Mouse (Mus musculus) heart, embryonic 15.5 days (tissue): ENCODE results near the gene Sept10. TPM values are rescaled to one million over a fixed set of nuclear protein-coding genes. Genes with fewer than 3 reads are reported as not detected.

Source experiments
- ATAC-seq: fragments of 200-750 bp; cut with Nextera tagmentation; replicated peaks from 2 replicates; pipeline ENCODE4 v1.8.0; 2017; ENCODE audit warnings: low read depth, moderate TSS enrichment; ENCODE audit not compliant: insufficient number of reproducible peaks, insufficient read depth, low FRiP score
- H3K27ac ChIP-seq: fragments of 300-500 bp; sonication (generic); 2 replicates; pipeline ENCODE4 v1.5.1; 2015; ENCODE audit warnings: mild to moderate bottlenecking, inconsistent platforms
- H3K27me3 ChIP-seq: fragments of 300-500 bp; sonication (generic); 2 replicates; pipeline ENCODE4 v1.6.1; 2015; ENCODE audit warnings: inconsistent platforms
- H3K36me3 ChIP-seq: fragments of 300-500 bp; sonication (generic); 2 replicates; pipeline ENCODE4 v1.6.1; 2015; ENCODE audit warnings: mild to moderate bottlenecking, inconsistent platforms
- H3K4me1 ChIP-seq: fragments of 300-500 bp; sonication (generic); replicated peaks from 2 replicates; pipeline ENCODE4 v1.6.1; 2015; ENCODE audit warnings: inconsistent platforms
- H3K4me2 ChIP-seq: fragments of 300-500 bp; sonication (generic); 2 replicates; pipeline ENCODE4 v1.6.1; 2015; ENCODE audit warnings: inconsistent platforms, mild to moderate bottlenecking, moderate library complexity
- H3K4me3 ChIP-seq: fragments of 300-500 bp; sonication (generic); 2 replicates; pipeline ENCODE4 v1.5.1; 2015; ENCODE audit warnings: mild to moderate bottlenecking, inconsistent platforms
- H3K9ac ChIP-seq: fragments of 300-500 bp; sonication (generic); 2 replicates; pipeline ENCODE4 v1.6.1; 2015; ENCODE audit warnings: mild to moderate bottlenecking, inconsistent platforms
- H3K9me3 ChIP-seq: fragments of 300-500 bp; sonication (generic); replicated peaks from 2 replicates; pipeline ENCODE4 v1.6.1; 2016; ENCODE audit warnings: inconsistent platforms
- WGBS: fragments of 180-500 bp; shearing (Covaris S2); methylation state at CpG from one replicate; pipeline ENCODE4 v1.1.7; 2015; ENCODE audit warnings: mixed read lengths; 5-methylcytosine and 5-hydroxymethylcytosine counted together
- polyA plus RNA-seq: library from polyadenylated mRNA; unstranded; fragments of >200 nt; fragmentation: Nextera tagmentation; extraction: Ambion mirVana; gene quantifications from 2 replicates; pipeline ENCODE4 v1.2.1, GENCODE M21; 2015

The Sept10 gene
- polyA plus RNA-seq, 1 experiment from 2014 or later, result 38.2 TPM

DNA sequence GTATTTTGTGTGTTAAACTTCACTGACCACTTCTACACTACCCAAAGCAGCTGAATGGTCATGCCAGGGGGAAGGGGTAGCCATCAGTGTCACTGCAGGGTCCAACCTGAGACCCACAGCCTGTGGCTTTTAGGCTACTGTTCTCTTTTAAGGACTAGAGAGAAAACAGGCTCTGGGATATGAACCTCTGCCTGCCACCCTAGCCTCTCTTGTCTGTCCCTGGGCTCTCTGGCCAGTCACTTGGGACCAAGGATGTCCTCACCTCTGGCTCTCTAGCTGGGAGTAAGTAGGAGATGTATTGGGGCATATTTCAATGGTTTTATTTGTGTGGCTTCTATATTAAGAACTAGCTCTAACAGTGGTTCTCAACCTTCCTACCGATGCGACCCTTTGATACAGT, 101.8 kb downstream of the Sept10 start:
- no peak overlapping the region for H3K9ac ChIP-seq
- no peaks in the 10 kb centered on the region for H3K9me3 ChIP-seq
- no peak for ATAC-seq
- H3K4me2 ChIP-seq, result no peak overlapping the region
- H3K27me3 ChIP-seq, result no peaks in the 10 kb centered on the region
- WGBS, result 83% methylated on average over 2 of the region's 2 CpGs
- H3K36me3 ChIP-seq, result no peaks in the 10 kb centered on the region
- H3K4me1 ChIP-seq, result 0 out of 2 replicates have a peak, but pooled peaks cover 4% of the 10 kb centered on the region
- no peak overlapping the region for H3K27ac ChIP-seq
- no peak overlapping the region for H3K4me3 ChIP-seq

DNA sequence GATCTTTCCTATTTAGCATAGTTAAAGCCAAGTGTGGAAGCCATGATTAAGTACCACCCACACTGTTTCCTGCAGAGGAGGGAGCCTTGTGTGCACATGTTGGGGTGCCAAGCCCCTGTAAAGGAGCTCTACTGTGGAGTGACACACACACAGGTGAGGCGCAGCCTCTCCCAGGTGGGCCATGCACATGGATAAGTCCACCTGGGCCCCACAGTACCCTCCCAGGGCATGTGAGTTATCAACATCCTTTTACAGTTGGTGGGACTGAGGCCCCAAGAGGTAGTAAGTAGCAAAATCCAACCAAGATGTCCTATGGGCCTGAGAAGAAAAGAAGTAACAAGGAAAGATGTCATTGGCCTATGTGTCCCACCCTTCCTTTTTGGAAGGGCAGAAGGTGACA, 102.6 kb downstream of the Sept10 start:
- no peaks in the 10 kb centered on the region for H3K9me3 ChIP-seq
- H3K4me2 ChIP-seq, result no peak overlapping the region
- ATAC-seq, result no peak
- no peak overlapping the region for H3K9ac ChIP-seq
- 0 out of 2 replicates have a peak, but pooled peaks cover 7% of the 10 kb centered on the region for H3K4me1 ChIP-seq
- no peaks in the 10 kb centered on the region for H3K27me3 ChIP-seq
- no peak overlapping the region for H3K27ac ChIP-seq
- WGBS, result 100% methylated on average over 1 of the region's 1 CpGs
- H3K36me3 ChIP-seq, result no peaks in the 10 kb centered on the region
- H3K4me3 ChIP-seq, result no peak overlapping the region

DNA sequence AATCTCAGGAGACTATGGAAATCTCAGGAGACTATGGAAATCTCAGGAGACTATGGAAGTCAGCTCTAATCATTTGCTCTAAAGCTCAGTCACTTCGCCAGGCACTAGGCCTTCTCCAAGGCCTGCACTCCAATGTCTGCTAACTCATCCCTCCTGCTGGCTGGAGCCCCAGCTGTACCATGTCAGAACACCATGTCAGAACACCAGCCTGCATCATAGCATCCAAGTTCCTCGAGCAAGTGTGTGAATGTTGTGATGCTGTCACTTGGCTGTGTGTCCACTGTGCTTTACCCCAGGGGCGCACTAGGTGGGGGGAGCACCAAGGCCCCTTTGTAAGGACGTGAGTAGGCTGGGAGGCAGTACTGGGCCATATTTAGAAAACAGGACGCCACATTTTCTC, 104.1 kb downstream of the Sept10 start:
- Histone ChIP-seq H3K27ac (no peak overlapping the region), H3K4me3 (no peak overlapping the region), H3K9me3 (no peaks in the 10 kb centered on the region), H3K9ac (no peak overlapping the region), H3K27me3 (no peaks in the 10 kb centered on the region), H3K36me3 (no peaks in the 10 kb centered on the region), H3K4me2 (no peak overlapping the region), H3K4me1 (0 out of 2 replicates have a peak, but pooled peaks cover 7% of the 10 kb centered on the region)
- WGBS, result 60% methylated on average over 5 of the region's 5 CpGs
- no peak for ATAC-seq

DNA sequence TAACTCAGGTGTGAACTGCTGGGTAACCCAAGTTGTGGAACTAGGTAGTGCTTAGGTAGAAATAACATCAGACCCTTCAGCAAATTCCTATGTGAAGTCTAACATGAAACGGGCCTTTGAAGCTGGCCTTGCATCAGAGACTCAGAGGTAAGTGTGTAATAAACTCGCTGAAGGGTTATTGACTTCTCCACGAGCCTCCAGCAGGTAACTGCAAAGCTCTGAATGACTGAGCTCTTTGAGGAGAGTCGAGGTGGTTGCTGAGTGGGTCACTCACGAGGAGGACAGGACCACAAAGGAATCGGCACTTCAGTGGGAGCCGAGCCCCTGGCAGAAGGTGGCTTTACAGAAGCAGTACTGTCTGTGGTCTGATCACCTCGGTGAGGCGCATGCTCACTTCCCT, 105.3 kb downstream of the Sept10 start:
- 0 out of 2 replicates have a peak, but pooled peaks cover 7% of the 10 kb centered on the region for H3K4me1 ChIP-seq
- no peaks in the 10 kb centered on the region for H3K36me3 ChIP-seq
- H3K9ac ChIP-seq, result no peak overlapping the region
- no peak overlapping the region for H3K27ac ChIP-seq
- WGBS, result 75% methylated on average over 9 of the region's 9 CpGs
- no peak for ATAC-seq
- no peak overlapping the region for H3K4me2 ChIP-seq
- no peak overlapping the region for H3K4me3 ChIP-seq
- H3K27me3 ChIP-seq, result no peaks in the 10 kb centered on the region
- H3K9me3 ChIP-seq, result no peaks in the 10 kb centered on the region

DNA sequence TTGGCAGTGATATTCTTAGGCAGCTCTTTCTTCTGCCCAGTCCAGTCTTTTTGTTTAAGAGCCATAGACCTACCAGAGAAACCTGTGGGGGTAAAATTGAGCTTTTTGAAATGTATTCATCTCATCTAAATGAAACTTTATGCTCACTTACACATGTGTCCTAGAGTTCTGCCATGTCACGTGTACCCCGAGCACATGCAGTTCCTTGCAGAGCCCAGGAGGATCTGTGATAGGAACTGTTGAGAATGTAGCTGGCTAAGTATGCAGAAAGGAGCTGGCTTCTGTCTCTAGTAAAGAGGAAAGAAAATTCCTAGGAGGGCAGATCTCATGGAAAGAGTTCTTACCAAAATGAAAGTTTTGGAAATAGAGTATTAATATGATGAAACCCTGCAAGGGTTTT, 106.0 kb downstream of the Sept10 start:
- no peaks in the 10 kb centered on the region for H3K36me3 ChIP-seq
- H3K9ac ChIP-seq, result no peak overlapping the region
- no peaks in the 10 kb centered on the region for H3K27me3 ChIP-seq
- H3K4me2 ChIP-seq, result no peak overlapping the region
- no peaks in the 10 kb centered on the region for H3K9me3 ChIP-seq
- H3K4me3 ChIP-seq, result no peak overlapping the region
- WGBS, result 82% methylated on average over 2 of the region's 2 CpGs
- ATAC-seq, result no peak
- 0 out of 2 replicates have a peak, but pooled peaks cover 7% of the 10 kb centered on the region for H3K4me1 ChIP-seq
- no peak overlapping the region for H3K27ac ChIP-seq

DNA sequence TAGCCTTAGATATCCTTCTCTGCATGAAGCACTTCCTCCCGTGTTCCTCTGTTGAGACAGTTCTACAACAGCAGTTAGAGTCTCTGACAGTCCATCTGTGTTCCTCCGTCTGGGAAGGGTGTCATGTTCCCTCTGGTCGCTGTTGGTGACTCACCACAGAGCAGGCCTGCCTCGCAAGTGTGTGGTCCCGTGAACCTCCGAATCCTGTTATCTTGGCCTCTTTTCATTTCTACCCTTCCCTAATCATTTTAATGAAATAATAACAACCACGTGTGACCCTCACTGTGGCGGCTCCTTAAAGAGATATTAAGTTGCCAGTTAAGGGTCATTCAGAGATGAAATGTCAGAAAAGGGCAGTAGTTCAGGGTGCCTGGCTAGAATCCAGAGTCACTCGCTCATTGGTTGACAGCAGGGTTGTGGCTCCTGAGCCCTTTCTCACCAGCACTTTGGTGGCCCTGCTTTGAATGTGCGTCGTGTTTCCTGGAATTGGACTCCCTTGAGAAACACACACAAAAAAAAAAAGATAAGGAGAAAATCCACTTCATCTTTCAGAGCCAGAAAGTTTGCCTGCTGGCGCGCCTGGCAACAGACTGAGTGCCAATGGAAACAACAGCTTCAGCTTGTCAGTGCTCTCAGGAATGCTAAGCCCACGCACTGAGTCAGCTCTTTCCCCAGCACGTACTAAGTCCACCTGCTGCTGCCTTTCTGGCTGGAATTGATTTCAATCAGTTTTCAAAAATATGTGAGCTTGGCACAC, 106.9 kb downstream of the Sept10 start:
- Histone ChIP-seq H3K27ac (no peak overlapping the region), H3K36me3 (no peaks in the 10 kb centered on the region), H3K9ac (no peak overlapping the region), H3K4me3 (no peak overlapping the region), H3K4me2 (peak overlapping the region; percentile 23), H3K9me3 (no peaks in the 10 kb centered on the region), H3K27me3 (no peaks in the 10 kb centered on the region), H3K4me1 (0 out of 2 replicates have a peak, but pooled peaks cover 7% of the 10 kb centered on the region)
- 0 out of 2 replicates have a peak, but pooled peaks have one; percentile 13 for ATAC-seq
- 18% methylated on average over 15 of the region's 15 CpGs for WGBS

DNA sequence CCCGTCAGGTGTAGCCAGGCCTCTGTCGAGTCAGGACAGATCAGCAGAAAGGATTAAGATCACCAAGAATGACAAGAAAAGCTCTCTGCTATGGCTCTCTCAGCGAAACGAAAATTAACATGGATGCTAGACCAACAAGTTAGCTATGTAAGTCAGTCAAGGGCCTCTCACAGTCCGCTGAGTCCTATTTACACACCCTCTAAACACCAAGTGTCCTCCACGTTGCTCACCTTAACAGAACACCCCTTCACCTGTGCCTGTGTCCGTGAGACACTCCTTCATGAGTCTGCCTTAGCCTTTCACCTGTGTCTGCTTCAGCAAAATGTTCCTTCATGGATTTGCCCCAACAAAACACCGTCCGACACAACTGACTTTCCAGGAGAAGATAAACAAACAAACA, 108.3 kb downstream of the Sept10 start:
- Histone ChIP-seq H3K4me1 (0 out of 2 replicates have a peak, but pooled peaks cover 7% of the 10 kb centered on the region), H3K9ac (no peak overlapping the region), H3K27me3 (no peaks in the 10 kb centered on the region), H3K4me3 (no peak overlapping the region), H3K36me3 (no peaks in the 10 kb centered on the region), H3K9me3 (no peaks in the 10 kb centered on the region), H3K27ac (no peak overlapping the region), H3K4me2 (no peak overlapping the region)
- ATAC-seq, result no peak
- 85% methylated on average over 9 of the region's 9 CpGs for WGBS

DNA sequence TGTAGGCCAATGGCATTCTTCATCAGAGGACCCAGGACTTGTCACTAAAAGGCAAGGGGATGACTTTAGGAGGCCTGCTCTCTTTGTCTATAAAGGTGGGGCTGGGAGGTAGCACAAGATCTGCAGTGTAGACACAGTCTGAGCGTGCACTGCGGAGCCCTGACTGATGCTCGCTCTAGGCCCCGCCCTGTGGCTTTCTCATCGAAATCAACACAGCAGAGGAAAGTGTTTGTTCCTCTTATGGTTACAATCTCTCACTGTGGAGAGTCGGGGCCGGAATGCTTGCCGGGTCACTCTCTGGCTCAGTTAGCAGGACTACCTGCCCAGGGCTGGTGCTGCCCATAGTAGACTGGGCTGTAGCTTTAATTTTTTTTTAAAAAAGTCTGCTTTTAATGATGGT, 108.9 kb downstream of the Sept10 start:
- no peaks in the 10 kb centered on the region for H3K9me3 ChIP-seq
- no peaks in the 10 kb centered on the region for H3K36me3 ChIP-seq
- H3K27me3 ChIP-seq, result no peaks in the 10 kb centered on the region
- no peak overlapping the region for H3K9ac ChIP-seq
- no peak overlapping the region for H3K4me3 ChIP-seq
- no peak overlapping the region for H3K27ac ChIP-seq
- no peak overlapping the region for H3K4me2 ChIP-seq
- 0 out of 2 replicates have a peak, but pooled peaks cover 7% of the 10 kb centered on the region for H3K4me1 ChIP-seq
- ATAC-seq, result no peak
- WGBS, result 87% methylated on average over 8 of the region's 8 CpGs

DNA sequence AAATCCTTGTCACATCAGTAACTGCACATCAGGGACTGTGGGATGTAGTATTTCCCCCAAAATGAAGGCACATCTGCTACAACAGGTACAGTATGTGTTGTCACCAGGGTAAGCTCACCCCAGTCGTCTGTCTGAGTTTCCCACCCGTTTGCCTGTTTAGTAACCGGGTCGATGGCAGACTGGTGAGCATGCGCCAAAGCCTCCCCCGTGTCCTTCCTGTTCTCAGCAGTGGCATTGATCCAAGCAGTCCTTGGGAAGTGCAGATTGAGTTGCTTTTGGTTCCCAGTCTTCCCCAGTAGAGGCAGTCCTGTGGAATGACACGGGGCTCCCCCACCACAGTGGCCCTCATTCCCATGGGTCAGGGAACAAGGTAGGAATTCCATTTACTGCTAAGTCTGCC, 111.3 kb downstream of the Sept10 start:
- Histone ChIP-seq H3K4me2 (no peak overlapping the region), H3K36me3 (no peaks in the 10 kb centered on the region), H3K27ac (no peak overlapping the region), H3K9ac (no peak overlapping the region), H3K4me1 (0 out of 2 replicates have a peak, but pooled peaks cover 7% of the 10 kb centered on the region), H3K9me3 (no peaks in the 10 kb centered on the region), H3K27me3 (no peaks in the 10 kb centered on the region), H3K4me3 (no peak overlapping the region)
- ATAC-seq, result no peak
- WGBS, result 86% methylated on average over 7 of the region's 7 CpGs

DNA sequence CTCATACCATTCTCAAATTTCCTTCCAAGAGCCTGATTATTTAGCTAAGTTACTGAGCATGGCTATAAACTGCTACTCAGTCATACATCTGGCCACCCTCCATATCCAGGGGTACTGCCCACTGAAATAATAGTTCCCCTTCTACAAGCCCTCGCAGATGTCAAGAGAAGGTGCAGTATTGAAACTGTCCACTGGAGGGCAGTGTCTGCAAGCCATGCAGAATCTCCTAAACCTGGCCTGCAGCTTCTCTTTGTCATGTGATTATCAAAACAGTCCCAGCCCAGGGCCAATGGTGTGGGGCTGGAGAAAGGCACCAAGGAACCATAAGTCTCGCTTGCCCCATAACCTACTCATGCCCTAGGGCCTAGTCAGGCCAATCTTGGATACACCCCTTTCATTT, 112.6 kb downstream of the Sept10 start:
- Histone ChIP-seq H3K9ac (no peak overlapping the region), H3K27me3 (no peaks in the 10 kb centered on the region), H3K36me3 (no peaks in the 10 kb centered on the region), H3K9me3 (no peaks in the 10 kb centered on the region), H3K27ac (no peak overlapping the region), H3K4me2 (no peak overlapping the region), H3K4me1 (no peaks in the 10 kb centered on the region), H3K4me3 (no peak overlapping the region)
- ATAC-seq, result no peak
- WGBS, result 28% methylated on average over 2 of the region's 2 CpGs

DNA sequence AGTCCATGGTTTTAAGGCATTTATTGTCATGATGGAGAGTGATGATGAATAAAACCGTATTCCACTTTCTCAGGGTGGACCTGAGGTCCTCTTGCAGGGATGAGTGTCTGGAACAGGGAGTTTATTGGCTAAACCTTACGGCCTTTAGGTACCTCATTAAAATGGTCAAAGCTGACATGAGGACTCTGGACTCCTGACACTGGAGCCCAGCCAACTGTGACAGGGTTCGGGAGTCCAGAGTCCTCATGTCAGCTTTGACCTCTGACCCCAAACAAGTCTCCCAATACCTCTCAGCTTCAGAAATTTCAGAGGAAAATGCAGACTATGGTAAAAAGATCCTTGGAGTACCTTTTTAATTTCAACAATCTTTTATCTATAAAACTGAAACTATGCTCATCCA, 115.0 kb downstream of the Sept10 start:
- no peak overlapping the region for H3K9ac ChIP-seq
- 74% methylated on average over 3 of the region's 3 CpGs for WGBS
- no peak overlapping the region for H3K4me2 ChIP-seq
- H3K9me3 ChIP-seq, result no peaks in the 10 kb centered on the region
- no peak overlapping the region for H3K4me3 ChIP-seq
- H3K4me1 ChIP-seq, result no peaks in the 10 kb centered on the region
- no peak overlapping the region for H3K27ac ChIP-seq
- H3K27me3 ChIP-seq, result no peaks in the 10 kb centered on the region
- no peaks in the 10 kb centered on the region for H3K36me3 ChIP-seq
- ATAC-seq, result no peak

DNA sequence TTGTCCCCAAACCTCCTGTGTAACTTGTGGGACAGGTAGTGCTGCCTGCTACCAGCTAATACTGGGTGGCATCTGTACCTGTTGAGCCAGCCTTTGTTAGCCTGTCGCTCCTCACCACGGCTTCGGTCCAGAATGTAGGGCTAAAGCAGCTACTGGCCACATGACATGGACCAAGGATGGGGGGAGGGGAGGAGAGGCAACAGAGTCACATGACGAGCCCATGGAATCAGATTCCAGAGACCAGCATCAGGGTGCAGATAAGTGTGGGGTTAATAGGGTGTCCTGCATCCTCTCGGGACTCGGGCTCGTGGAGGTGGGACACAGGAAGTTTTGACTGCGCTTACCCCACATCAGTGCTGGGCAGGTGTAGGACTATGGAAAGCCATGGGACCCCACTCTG, 115.8 kb downstream of the Sept10 start:
- Histone ChIP-seq H3K27ac (no peak overlapping the region), H3K9ac (no peak overlapping the region), H3K27me3 (no peaks in the 10 kb centered on the region), H3K36me3 (no peaks in the 10 kb centered on the region), H3K4me1 (no peaks in the 10 kb centered on the region), H3K4me3 (no peak overlapping the region), H3K4me2 (no peak overlapping the region), H3K9me3 (no peaks in the 10 kb centered on the region)
- 77% methylated on average over 8 of the region's 8 CpGs for WGBS
- ATAC-seq, result no peak
